Mouse (Mus musculus) heart, embryonic 12.5 days (tissue): Measurements from ENCODE around the gene Cntn5. TPM values are rescaled to one million over a fixed set of nuclear protein-coding genes. Genes with fewer than 3 reads are reported as not detected.

Experiments used
- ATAC-seq: fragments of 200-750 bp; cut with Nextera tagmentation; 2 replicates; pipeline ENCODE4 v1.8.0; 2017; ENCODE audit warnings: moderate TSS enrichment, moderate library complexity; ENCODE audit not compliant: insufficient number of reproducible peaks, low FRiP score
- H3K27ac ChIP-seq: fragments of 300-500 bp; sonication (generic); 2 replicates; pipeline ENCODE4 v1.5.1; 2016; ENCODE audit warnings: mild to moderate bottlenecking, moderate library complexity; ENCODE audit not compliant: poor library complexity, severe bottlenecking
- H3K27me3 ChIP-seq: fragments of 300-500 bp; sonication (generic); replicated peaks from 2 replicates; pipeline ENCODE4 v1.6.1; 2016; ENCODE audit warnings: mild to moderate bottlenecking, moderate library complexity
- H3K36me3 ChIP-seq: fragments of 300-500 bp; sonication (generic); 2 replicates; pipeline ENCODE4 v1.6.1; 2016; ENCODE audit warnings: mild to moderate bottlenecking, moderate library complexity
- H3K4me1 ChIP-seq: fragments of 300-500 bp; sonication (generic); replicated peaks from 2 replicates; pipeline ENCODE4 v1.6.1; 2016; ENCODE audit warnings: mild to moderate bottlenecking
- H3K4me2 ChIP-seq: fragments of 300-500 bp; sonication (generic); 2 replicates; pipeline ENCODE4 v1.6.1; 2016; ENCODE audit warnings: mild to moderate bottlenecking, moderate library complexity
- H3K4me3 ChIP-seq: fragments of 300-500 bp; sonication (generic); 2 replicates; pipeline ENCODE4 v1.5.1; 2016; ENCODE audit warnings: mild to moderate bottlenecking
- H3K9ac ChIP-seq: fragments of 300-500 bp; sonication (generic); 2 replicates; pipeline ENCODE4 v1.6.1; 2016; ENCODE audit warnings: mild to moderate bottlenecking, moderate library complexity
- H3K9me3 ChIP-seq: fragments of 300-500 bp; sonication (generic); replicated peaks from 2 replicates; pipeline ENCODE4 v1.6.1; 2016; ENCODE audit warnings: mild to moderate bottlenecking, moderate library complexity
- WGBS: fragments of 180-500 bp; shearing (Covaris S2); methylation state at CpG from one replicate; pipeline ENCODE4 v1.1.7; 2016; 5-methylcytosine and 5-hydroxymethylcytosine counted together
- polyA plus RNA-seq: library from polyadenylated mRNA; unstranded; fragments of >200 nt; fragmentation: Nextera tagmentation; extraction: Ambion mirVana; gene quantifications from 2 replicates; pipeline ENCODE4 v1.2.1, GENCODE M21; 2016

The Cntn5 gene
- polyA plus RNA-seq, 1 experiment from 2014 or later, result not detected

GRCm38 (mm10) chr9:10724191-10724590 is 180.4 kb downstream of the Cntn5 start:
- H3K27me3 ChIP-seq, result no peaks in the 10 kb centered on the region
- no peak overlapping the region for H3K4me2 ChIP-seq
- H3K27ac ChIP-seq, result no peak overlapping the region
- H3K36me3 ChIP-seq, result no peaks in the 10 kb centered on the region
- H3K4me1 ChIP-seq, result no peaks in the 10 kb centered on the region
- ATAC-seq, result no peak
- H3K9ac ChIP-seq, result no peak overlapping the region
- no peaks in the 10 kb centered on the region for H3K9me3 ChIP-seq
- H3K4me3 ChIP-seq, result no peak overlapping the region
- WGBS, result 73% methylated on average over 2 of the region's 2 CpGs

- Histone ChIP-seq H3K4me1 (no peaks in the 10 kb centered on the region), H3K36me3 (no peaks in the 10 kb centered on the region), H3K9me3 (no peaks in the 10 kb centered on the region), H3K9ac (no peak overlapping the region), H3K4me2 (no peak overlapping the region), H3K27ac (no peak overlapping the region), H3K4me3 (no peak overlapping the region), H3K27me3 (no peaks in the 10 kb centered on the region)
- WGBS, result 81% methylated on average over 4 of the region's 4 CpGs
- ATAC-seq, result no peak
Observed at GRCm38 (mm10) chr9:10722121-10722520, 182.5 kb downstream of the Cntn5 start.

- H3K36me3 ChIP-seq, result no peaks in the 10 kb centered on the region
- no peaks in the 10 kb centered on the region for H3K4me1 ChIP-seq
- H3K27me3 ChIP-seq, result no peaks in the 10 kb centered on the region
- H3K4me2 ChIP-seq, result no peak overlapping the region
- 57% methylated on average over 3 of the region's 3 CpGs for WGBS
- H3K9ac ChIP-seq, result no peak overlapping the region
- no peaks in the 10 kb centered on the region for H3K9me3 ChIP-seq
- no peak overlapping the region for H3K27ac ChIP-seq
- H3K4me3 ChIP-seq, result no peak overlapping the region
- no peak for ATAC-seq
Observed at GRCm38 (mm10) chr9:10718986-10719385, 185.6 kb downstream of the Cntn5 start.

- ATAC-seq, result no peak
- no peaks in the 10 kb centered on the region for H3K36me3 ChIP-seq
- no peak overlapping the region for H3K4me2 ChIP-seq
- no peaks in the 10 kb centered on the region for H3K27me3 ChIP-seq
- no peaks in the 10 kb centered on the region for H3K9me3 ChIP-seq
- WGBS, result 13% methylated on average over 1 of the region's 1 CpGs
- no peaks in the 10 kb centered on the region for H3K4me1 ChIP-seq
- no peak overlapping the region for H3K9ac ChIP-seq
- H3K27ac ChIP-seq, result no peak overlapping the region
- no peak overlapping the region for H3K4me3 ChIP-seq
Observed at GRCm38 (mm10) chr9:10713641-10714040, 190.9 kb downstream of the Cntn5 start.

GRCm38 (mm10) chr9:10681646-10682045 is 222.9 kb downstream of the Cntn5 start:
- H3K9me3 ChIP-seq, result no peaks in the 10 kb centered on the region
- no peak overlapping the region for H3K4me2 ChIP-seq
- H3K4me1 ChIP-seq, result no peaks in the 10 kb centered on the region
- H3K27me3 ChIP-seq, result no peaks in the 10 kb centered on the region
- no peak overlapping the region for H3K9ac ChIP-seq
- ATAC-seq, result no peak
- H3K4me3 ChIP-seq, result no peak overlapping the region
- H3K27ac ChIP-seq, result no peak overlapping the region
- no peaks in the 10 kb centered on the region for H3K36me3 ChIP-seq

GRCm38 (mm10) chr9:10681181-10681580 is 223.4 kb downstream of the Cntn5 start:
- 77% methylated on average over 3 of the region's 3 CpGs for WGBS

GRCm38 (mm10) chr9:10668676-10669075 is 235.9 kb downstream of the Cntn5 start:
- Histone ChIP-seq H3K9me3 (no peaks in the 10 kb centered on the region), H3K4me2 (no peak overlapping the region), H3K36me3 (no peaks in the 10 kb centered on the region), H3K27ac (no peak overlapping the region), H3K9ac (no peak overlapping the region), H3K4me1 (no peaks in the 10 kb centered on the region), H3K4me3 (no peak overlapping the region), H3K27me3 (no peaks in the 10 kb centered on the region)
- no peak for ATAC-seq
- 56% methylated on average over 3 of the region's 3 CpGs for WGBS

More at GRCm38 (mm10) chr9:10681181-10681580, 223.4 kb downstream of the Cntn5 start:
- no peaks in the 10 kb centered on the region for H3K36me3 ChIP-seq
- no peak overlapping the region for H3K4me2 ChIP-seq
- no peak for ATAC-seq
- H3K4me1 ChIP-seq, result no peaks in the 10 kb centered on the region
- no peak overlapping the region for H3K27ac ChIP-seq
- no peaks in the 10 kb centered on the region for H3K27me3 ChIP-seq
- H3K4me3 ChIP-seq, result no peak overlapping the region
- no peak overlapping the region for H3K9ac ChIP-seq
- H3K9me3 ChIP-seq, result no peaks in the 10 kb centered on the region

- H3K27me3 ChIP-seq, result no peaks in the 10 kb centered on the region
- no peaks in the 10 kb centered on the region for H3K36me3 ChIP-seq
- no peaks in the 10 kb centered on the region for H3K9me3 ChIP-seq
- 42% methylated on average over 4 of the region's 4 CpGs for WGBS
- H3K9ac ChIP-seq, result no peak overlapping the region
- no peak overlapping the region for H3K4me2 ChIP-seq
- no peak for ATAC-seq
- no peak overlapping the region for H3K27ac ChIP-seq
- no peak overlapping the region for H3K4me3 ChIP-seq
- no peaks in the 10 kb centered on the region; the same call in 1 of the 2 replicates for H3K4me1 ChIP-seq
Observed at GRCm38 (mm10) chr9:10667438-10667837, 237.1 kb downstream of the Cntn5 start.

- H3K4me2 ChIP-seq, result no peak overlapping the region
- no peak overlapping the region for H3K4me3 ChIP-seq
- no peaks in the 10 kb centered on the region for H3K36me3 ChIP-seq
- H3K9ac ChIP-seq, result no peak overlapping the region
- H3K9me3 ChIP-seq, result no peaks in the 10 kb centered on the region
- no peak overlapping the region for H3K27ac ChIP-seq
- ATAC-seq, result no peak
- no peaks in the 10 kb centered on the region for H3K27me3 ChIP-seq
- H3K4me1 ChIP-seq, result no peaks in the 10 kb centered on the region; the same call in 1 of the 2 replicates
Observed at GRCm38 (mm10) chr9:10665756-10666155, 238.8 kb downstream of the Cntn5 start.

GRCm38 (mm10) chr9:10663101-10663500 is 241.5 kb downstream of the Cntn5 start:
- H3K4me1 ChIP-seq, result no peaks in the 10 kb centered on the region; the same call in 1 of the 2 replicates
- H3K9ac ChIP-seq, result no peak overlapping the region
- no peak for ATAC-seq
- WGBS, result 47% methylated on average over 2 of the region's 2 CpGs
- H3K27ac ChIP-seq, result no peak overlapping the region
- H3K4me3 ChIP-seq, result no peak overlapping the region
- H3K36me3 ChIP-seq, result no peaks in the 10 kb centered on the region
- H3K4me2 ChIP-seq, result no peak overlapping the region
- H3K9me3 ChIP-seq, result no peaks in the 10 kb centered on the region
- H3K27me3 ChIP-seq, result no peaks in the 10 kb centered on the region

- Histone ChIP-seq H3K4me2 (no peak overlapping the region), H3K4me1 (no peaks in the 10 kb centered on the region; the same call in 1 of the 2 replicates), H3K36me3 (no peaks in the 10 kb centered on the region), H3K9me3 (no peaks in the 10 kb centered on the region), H3K27me3 (no peaks in the 10 kb centered on the region), H3K27ac (no peak overlapping the region), H3K4me3 (no peak overlapping the region), H3K9ac (no peak overlapping the region)
- ATAC-seq, result no peak
- WGBS, result 68% methylated on average over 1 of the region's 1 CpGs
Observed at GRCm38 (mm10) chr9:10659478-10659877, 245.1 kb downstream of the Cntn5 start.

- Histone ChIP-seq H3K9ac (no peak overlapping the region), H3K27ac (no peak overlapping the region), H3K27me3 (no peaks in the 10 kb centered on the region), H3K36me3 (no peaks in the 10 kb centered on the region), H3K4me2 (no peak overlapping the region), H3K9me3 (no peaks in the 10 kb centered on the region), H3K4me3 (no peak overlapping the region), H3K4me1 (no peaks in the 10 kb centered on the region; the same call in 1 of the 2 replicates)
- 80% methylated on average over 1 of the region's 1 CpGs for WGBS
- no peak for ATAC-seq
Observed at GRCm38 (mm10) chr9:10658086-10658485, 246.5 kb downstream of the Cntn5 start.
